Mouse (Mus musculus): Measurements from ENCODE around the gene Htatip2.

Gene Htatip2

DNA sequence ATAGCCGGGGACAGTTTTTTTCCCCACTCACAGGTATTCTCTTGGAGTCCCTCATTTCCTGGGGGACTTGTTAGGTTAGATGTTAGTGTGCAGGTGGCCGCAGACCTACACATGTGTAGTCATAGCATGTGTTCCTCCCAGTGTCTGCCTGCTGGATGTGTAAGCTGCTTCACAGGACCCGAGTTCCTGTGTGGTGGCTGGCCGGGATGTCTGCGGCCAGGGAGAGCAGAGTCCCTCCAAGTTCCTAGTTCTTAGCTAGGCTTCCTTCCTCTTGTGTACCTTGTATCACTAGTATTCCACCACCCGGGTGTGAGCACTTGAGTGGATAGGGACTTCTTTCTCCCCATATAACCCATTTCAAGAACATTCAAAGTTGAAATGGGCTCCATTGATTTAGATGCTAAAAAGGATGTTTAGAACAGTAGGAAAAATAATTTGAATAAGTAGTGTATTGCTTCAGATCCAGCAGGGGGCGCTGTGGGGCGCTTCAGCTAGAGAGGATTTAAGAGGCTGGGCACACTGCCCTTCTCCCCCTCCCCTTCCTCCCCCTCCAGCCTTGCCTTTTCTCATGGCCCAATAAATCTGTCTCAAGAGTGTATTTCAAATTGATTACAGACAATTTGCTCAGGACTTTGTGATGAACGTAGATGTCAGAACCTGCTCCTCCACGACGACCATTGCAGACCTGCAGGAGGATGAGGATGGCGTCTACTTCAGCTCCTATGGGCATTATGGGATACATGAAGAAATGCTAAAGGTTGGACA lies 27.9 kb downstream of the Htatip2 start:
- peak; percentile 72 for DNase-seq

DNA sequence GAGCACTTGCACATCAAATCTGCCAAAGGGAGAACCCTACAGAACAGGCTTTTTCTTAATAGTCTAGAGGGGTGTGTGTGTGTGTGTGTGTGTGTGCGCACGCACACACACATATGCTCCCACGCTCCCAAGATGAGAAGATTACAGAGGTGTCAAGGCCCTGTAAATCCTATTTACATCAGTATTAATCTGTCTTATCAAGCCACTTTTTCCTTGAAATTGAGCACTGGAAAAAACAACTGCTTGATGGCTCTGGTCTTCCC lies 28.4 kb downstream of the Htatip2 start:
- DNase-seq = no peak

DNA sequence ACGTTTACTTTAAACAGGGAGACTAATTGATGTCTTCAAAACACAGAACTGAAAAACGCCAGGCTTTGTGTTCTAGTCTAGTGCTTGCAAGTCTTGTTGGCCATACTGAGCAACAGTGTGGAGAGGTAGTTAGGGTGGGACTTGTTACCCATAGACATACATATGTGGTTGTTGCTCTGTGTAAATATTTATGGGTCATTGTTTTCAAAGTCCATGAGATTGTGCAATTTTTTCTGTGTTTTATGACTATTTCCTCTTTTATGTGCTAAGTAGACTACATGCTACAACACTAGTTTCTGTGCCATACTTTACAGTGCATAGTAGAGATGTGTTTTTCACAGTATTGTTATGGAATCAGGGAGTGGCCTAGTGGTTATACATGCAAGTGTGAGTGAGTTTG lies 35.4 kb downstream of the Htatip2 start:
- DNase-seq = no peak

DNA sequence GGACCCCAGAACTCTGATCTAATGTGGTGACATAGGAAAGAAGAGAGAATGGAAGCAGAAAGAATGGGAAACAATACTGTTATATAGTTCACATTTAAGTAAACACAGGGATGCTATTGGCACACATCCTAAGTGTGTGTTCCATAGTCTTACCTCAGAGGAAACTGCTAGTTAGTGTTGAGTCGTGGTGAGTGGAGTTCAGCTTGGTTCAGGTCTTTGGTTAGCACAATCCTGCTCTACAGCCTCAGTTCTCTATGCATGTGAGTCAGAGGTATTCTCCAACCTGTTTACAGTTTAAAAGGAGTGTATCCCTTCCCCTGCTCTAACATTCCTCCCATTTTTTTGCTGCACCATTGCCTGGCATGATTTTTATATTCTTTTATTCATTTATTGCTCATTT lies 38.3 kb downstream of the Htatip2 start:
- DNase-seq = no peak

DNA sequence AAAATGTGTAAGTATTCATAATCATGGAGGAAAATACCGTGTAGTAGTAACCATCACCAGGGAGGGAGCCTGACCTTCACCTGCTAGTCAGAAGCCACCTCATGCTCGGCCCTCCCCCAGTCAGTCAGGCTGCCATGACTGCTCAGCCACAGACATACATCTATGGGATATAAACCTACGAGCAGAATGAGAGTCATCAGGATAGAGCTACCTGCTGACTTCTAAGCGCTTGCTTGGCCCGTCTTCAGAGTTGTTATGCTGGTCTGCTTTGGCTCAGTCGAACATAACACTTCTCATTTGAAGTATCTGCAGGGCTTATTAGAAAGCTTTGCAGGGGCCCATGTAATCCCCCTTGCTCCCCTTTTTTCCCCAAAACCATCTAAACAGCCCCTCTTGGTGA lies 44.6 kb downstream of the Htatip2 start:
- DNase-seq = no peak

DNA sequence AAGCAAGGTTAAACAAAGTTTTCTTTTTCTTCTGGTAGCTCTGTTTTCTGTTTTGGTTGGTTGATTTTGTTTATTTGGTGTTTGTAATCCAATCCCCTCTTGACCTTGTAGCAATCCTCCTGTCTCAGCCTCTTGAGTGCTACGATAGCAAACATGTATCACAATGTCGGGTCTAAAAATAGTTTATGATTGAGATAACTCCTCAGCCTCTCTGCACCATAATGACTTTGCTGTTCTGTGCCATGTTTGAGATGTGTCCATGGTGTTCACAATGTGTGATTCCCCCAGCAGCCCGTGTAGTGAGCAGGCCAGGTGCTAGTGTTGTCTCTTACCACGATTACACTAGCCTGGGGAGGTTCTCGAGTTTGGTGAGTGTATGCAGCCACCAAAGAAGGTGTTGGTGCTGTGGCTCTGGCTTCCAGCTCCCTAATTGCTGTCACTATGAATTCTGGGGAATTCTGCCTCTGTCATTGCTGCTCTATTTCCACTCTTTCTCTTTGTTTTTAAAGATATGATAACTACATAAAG lies 45.8 kb downstream of the Htatip2 start:
- no peak for DNase-seq

DNA sequence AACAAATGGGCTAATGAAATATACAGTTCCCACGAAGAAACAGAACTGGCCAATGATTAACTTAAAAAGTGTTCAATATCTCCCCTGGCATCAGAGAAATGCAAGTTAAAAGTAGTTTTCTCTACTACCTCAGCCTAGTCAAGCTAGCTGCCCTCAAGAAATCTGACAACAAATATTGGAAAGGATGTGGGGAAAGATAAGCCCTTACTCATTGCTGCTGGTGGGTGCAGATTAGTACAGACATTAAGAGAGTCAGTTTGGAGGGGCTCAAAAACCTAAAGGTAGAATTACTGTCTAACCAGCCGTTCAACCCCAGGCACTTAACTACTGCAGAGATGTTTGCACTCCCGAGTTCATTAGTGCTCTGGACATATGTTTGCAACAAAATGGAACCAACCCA lies 46.7 kb downstream of the Htatip2 start:
- DNase-seq = no peak

DNA sequence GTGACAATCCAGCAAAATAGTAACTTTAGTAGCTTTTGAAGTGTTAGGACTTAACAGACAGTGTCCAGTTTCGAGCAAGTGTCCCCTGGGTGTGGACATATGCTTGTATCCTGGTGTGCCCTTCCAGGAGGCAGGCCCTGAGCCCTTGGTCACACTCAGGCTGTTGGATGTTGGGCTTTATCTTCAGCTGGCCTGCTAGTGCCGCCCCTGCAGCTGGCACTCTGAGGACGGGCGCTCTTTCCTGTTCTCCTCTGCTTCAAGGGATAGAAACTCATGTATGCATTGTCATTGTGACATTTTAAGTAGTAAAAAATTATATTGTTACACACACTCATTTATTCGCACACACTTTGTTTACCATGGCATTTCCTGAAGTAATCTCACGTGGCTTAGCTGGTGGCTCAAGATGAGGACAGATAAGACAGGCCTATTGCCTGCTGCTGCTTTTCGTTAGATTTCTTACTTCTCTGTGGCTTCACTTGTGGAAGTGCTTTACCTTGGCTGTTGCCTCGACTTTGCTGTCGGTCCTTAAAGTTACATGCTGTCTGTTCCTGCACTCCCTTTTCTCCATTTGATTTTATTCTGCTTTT lies 48.3 kb downstream of the Htatip2 start:
- no peak for DNase-seq

DNA sequence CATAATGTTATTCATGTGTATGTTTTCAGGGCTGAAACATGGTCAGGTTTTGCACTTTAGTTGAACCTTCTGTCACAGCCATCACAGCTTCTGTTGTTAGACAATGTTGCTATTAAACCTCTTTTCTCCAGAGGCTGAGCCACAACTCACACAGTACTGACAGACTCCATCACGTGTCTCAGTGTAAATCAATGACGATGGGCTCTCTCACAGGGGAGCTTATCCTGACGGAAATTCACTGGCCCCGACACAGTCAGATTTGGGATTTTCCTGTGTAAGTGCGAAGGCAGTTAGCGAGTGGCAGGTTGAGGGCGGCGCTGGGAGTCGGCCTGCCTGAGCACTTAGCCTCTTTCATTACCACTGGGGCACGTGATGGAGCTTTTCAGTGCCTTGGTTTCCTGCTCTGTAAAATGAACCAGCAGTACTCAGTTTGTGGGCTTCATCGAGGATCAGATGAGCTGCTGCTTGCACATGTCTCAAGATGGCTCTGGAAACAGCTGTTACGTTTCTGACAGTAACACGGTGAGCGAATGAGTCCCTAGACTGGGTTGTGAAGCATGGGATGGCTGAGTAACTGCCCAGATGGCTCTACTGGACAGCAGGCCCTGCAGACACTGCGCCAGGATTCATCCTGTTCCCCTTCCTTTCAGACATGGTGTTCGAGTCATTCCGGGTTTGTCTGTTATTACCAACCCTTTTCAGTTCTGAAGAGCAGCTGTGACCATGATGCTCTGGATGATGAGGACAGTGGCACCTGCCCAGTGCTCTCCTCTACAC lies 49.1 kb downstream of the Htatip2 start:
- DNase-seq = no peak

DNA sequence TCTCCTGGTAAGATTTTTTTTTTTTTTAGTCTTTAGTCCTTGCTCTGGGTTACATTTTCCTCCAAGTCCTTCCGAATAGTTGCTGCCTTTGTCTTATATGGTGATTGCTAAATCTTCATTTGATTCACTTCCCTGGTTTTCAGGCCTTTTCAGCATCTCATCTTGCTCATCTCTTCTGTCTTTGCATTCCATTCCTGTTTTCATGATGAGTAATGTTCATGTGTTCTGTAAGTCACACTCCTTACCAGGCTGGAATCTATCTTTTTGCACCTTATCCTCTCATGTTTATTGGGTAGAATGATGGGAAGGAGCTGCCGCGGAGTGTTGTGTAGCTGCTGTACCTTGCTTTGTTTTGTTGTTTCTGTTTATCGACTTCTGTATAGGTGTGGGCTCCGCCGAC lies 50.2 kb downstream of the Htatip2 start:
- no peak for DNase-seq

DNA sequence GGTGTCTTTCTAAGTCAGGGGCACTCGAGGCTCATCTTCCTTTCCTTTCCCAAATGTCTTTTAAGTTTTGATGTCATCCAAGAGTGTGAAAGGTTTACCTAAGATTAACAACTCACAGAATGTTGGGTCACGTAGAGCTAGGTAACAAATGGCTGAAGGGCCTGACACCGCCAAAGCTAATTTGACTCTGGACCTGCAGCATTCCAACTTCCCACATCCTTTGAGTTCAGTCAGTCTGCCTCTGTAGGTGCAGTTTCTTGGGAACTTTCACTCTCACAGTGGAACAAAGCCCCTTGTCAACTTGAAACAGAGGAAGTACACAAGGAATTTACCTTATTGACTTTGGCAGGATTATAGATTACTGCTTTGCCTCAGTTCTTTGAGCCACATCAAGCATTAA lies 50.6 kb downstream of the Htatip2 start:
- DNase-seq = no peak

DNA sequence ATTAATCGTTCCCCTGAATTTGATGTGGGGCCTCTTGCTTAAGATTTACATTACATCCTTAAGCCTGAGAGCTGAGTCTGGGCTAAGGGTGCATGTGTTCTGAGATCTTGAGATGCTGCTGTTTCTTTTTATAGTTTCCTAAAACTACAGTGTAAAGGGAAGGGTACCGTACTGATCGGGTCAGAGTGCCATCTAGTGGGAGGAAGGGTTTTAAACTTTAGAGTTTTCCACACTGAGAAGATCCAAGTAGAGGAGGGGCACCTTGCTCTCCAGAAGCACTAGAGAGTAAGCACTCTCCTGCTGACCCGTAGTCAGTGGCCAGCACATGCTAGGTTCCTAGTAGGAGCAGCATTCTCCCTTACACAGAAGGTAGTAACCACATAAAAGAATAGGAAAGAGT lies 52.4 kb downstream of the Htatip2 start:
- DNase-seq = no peak

DNA sequence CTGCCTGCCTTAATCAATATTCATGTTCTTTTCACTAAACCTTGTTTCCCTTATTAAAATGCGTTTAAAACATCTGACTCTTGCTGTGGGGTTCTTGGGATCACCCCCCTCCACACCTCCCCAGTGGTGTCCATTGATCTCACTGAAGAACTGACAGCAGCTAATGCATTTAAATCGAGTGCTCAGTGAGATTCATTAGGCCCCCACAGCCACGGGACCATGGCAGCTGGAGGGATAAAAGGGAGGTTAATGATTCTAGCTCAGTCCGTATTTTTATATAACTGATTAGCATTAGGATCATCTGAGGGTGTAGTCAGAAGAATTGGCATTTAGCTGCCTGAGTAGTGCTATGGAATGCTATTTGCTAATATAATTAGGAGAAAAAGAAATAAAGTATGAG lies 60.5 kb downstream of the Htatip2 start:
- no peak for DNase-seq

DNA sequence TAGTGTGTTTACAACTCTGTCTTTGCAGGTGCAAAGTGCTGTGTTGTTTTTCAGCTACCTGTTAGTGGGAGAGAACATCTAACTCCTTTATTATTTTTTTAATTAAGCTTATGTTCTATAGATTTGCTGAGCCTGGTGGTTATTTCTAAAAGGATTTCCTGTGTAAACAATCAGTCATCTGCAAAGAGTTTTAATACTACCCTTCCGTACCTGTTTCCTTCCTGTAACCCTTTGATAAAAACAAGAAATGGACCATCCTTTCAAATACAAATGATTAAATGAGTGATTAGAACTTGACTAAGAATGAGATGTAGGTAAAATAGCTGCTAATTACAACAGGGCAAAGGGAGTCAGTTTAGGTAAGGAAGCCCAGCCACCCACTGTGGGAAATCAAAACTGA lies 62.5 kb downstream of the Htatip2 start:
- DNase-seq = no peak

DNA sequence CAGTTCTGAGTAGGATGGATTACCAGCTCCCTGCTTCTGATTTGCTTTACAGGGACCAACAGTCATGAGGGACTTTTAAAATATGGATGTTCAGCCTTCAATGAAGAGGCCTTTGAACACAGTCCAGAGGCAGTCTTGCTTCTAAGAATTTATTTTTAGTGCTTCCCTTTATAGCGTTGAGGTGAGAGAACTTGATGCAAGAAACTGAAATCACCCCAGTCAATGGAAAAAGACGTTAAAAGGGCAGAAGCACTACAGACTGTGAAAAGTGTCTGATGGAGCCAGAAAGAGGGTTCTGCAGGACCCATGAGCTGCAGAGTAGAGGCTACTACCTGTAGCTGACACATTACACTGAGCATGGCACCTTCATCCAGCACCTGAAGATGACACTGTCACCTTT lies 63.1 kb downstream of the Htatip2 start:
- DNase-seq = no peak
